Mouse (Mus musculus) brain, embryonic 14.5 days (tissue): ENCODE measurements around the gene Tmem206. TPM values are rescaled to one million over a fixed set of nuclear protein-coding genes. Genes with fewer than 3 reads are reported as not detected.

Source experiments
- DNase-seq: peaks from one replicate; pipeline ENCODE4 v3.0.0-alpha.2; 2011; ENCODE audit warnings: low read depth
- CTCF ChIP-seq: fragments of 200-500 bp; IDR thresholded peaks from 2 replicates; pipeline ENCODE4 v1.5.1; 2012; ENCODE audit warnings: inconsistent platforms, mild to moderate bottlenecking, moderate library complexity, borderline replicate concordance; ENCODE audit not compliant: insufficient read depth, insufficient read length; ENCODE audit errors: extremely low read depth
- POLR2A ChIP-seq: fragments of 200-500 bp; IDR thresholded peaks from 2 replicates; pipeline ENCODE4 v1.6.1; 2012; ENCODE audit warnings: mild to moderate bottlenecking, inconsistent platforms, borderline replicate concordance; ENCODE audit not compliant: poor library complexity, insufficient read depth, insufficient read length, severe bottlenecking; ENCODE audit errors: extremely low read depth
- polyA plus RNA-seq: library from polyadenylated mRNA; depleted of rRNA; stranded (reverse); fragments of >200 nt; gene quantifications from 2 replicates; pipeline ENCODE4 v1.2.3, GENCODE M21; 2012

Tmem206 gene
- polyA plus RNA-seq, 1 experiment, result 30.7 TPM

DNA sequence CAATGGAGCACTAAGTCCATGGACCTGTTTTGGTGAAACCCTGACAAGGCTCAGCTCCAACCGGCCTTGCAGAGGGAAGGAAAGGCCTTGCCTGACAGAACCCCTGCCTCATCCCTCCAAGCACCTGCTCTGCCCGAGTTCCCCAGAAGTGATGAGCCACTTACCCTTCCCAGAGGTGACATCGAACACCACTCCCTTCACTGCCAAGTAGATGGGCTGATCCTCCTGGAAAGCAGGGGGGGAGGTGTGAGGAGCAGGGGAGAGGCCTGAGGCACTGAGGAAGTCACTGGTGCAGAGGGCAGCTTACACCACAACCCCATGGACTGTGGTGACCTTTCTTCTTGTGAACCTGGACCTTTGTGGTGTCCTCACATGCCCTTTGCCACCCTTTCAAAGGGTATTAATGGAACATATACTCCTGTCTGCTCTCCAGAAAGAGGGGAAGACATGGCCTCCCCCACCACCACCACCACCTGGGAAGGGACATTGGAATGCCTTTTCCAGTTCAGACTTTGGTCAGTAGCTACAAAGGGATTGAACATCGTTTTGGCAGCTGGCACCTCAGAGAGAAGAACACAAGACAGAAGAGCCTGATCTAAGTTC, 14.3 kb upstream of the Tmem206 start:
- TF ChIP-seq CTCF (no peak), POLR2A (no peak)

DNA sequence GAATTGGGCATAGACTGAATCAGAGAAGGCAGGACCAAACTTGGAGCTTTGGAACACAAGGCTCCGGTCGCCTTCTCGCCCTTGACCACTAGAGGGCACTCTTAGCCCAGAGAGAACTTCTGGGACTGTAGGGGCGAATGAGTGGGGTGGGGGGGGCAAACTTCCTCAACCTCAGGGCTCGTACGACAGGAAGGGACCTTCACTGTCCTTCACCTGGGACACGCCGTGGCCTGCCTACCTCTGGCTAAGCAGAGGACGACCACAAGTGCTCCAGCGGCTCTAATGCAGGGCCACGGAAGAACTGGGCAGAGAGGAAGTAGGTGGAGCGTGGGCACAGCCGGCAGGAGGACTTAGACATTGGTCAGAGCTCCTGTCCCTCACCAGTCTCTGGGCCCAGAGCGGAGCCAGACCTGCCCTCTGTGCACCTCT, 13.2 kb upstream of the Tmem206 start:
- peak; percentile 87 for DNase-seq
- TF ChIP-seq POLR2A (no peak), CTCF (peak; percentile 97)

More for the DNA sequence above, 14.3 kb upstream of the Tmem206 start:
- DNase-seq, result no peak

DNA sequence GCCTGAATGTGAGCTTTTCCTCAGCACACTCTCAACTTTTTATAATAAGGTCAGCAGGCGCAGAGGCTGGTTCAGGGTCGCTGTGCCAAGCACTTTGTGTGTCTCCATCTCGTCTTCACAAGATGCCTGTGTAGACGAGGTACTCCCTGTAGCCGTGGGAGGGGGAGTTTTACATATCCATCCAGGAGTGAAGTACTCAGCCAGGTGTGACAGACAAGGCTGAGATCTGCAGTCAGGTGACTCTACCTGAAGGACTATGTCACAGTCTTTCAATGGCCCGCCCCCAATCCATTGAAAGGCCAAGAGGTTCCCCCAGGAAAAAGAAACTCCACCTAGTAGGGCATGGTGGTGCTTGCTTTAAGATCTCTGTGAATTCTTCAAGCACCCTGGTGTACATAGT, 12.6 kb upstream of the Tmem206 start:
- DNase-seq, result no peak
- TF ChIP-seq POLR2A, result no peak
- TF ChIP-seq CTCF, result no peak

DNA sequence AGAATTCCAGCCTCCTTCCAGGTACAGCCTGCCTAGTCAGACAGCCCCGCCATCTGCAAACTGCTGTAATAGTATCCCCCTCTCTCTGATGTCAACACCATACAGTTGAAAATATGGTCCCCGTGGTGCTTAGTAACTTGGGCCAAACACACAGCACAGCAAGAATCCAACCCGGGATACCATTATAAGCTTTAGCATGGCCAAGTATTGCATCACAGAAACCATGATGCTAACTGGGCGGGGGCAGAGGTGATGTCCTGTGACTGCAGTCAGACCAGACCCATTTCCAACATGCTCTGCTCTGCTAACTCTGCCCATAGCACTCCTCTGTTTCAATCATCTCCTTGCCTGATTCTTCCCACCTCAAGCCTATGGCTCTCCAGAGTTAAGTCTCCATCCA, 11.8 kb upstream of the Tmem206 start:
- no peak for TF ChIP-seq CTCF
- DNase-seq, result no peak

DNA sequence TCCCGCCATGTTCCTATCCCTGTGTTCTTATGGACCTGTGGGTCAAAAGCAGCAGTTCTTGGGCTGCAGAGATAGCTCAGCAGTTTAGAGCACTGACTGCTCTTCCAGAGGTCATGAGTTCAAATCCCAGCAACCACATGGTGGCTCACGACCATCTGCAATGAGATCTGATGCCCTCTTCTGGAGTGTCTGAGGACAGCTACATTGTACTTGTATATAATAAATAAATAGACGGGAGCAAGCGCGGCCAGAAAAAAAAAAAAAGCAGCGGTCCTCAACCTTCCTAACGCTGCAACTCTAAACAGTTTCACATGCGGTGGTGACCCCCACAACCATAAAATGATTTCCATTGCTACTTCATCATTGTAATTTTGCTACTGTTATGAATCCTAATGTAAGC, 8.9 kb upstream of the Tmem206 start:
- TF ChIP-seq POLR2A, result no peak
- TF ChIP-seq CTCF, result no peak

DNA sequence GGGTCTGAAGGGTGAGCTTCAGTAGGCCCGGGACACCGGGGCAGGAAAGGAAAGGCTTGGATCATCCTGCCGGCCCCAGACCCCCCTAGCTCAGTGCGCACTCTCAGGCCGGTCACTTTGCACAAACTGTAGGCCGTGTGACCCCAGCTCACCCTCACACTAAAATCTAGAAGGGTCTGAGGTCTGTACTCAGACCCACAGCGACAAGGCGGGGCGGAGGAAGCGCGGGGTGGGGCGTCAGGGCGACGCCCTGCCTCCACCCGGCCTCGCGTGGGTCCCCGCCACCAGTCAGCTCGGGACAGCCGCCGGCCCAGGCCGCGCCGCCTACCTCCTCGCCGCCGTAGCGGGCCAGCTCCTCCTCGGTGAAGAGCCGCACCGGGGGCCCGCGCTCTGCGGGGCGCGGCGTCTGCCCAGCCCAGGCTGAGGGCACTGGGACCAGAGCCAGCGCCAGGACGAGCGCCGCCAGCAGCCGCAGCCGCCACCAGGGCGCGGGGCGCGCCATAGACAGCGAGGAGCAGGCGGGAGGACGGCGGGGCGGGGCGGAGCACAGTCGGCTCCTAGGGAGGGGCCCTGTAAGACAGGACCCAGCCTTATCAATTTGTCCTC, 8.0 kb upstream of the Tmem206 start, which contains the start of gene Nenf:
Gene Nenf, minus strand, starts transcription at position 604 of the 606 bp plus-strand sequence.
- TF ChIP-seq POLR2A (peak; percentile 71), CTCF (peak; percentile 20; the same call in 1 of the 2 replicates)
- peak; percentile 83 for DNase-seq

More for the DNA sequence above, 8.9 kb upstream of the Tmem206 start:
- DNase-seq, result no peak

DNA sequence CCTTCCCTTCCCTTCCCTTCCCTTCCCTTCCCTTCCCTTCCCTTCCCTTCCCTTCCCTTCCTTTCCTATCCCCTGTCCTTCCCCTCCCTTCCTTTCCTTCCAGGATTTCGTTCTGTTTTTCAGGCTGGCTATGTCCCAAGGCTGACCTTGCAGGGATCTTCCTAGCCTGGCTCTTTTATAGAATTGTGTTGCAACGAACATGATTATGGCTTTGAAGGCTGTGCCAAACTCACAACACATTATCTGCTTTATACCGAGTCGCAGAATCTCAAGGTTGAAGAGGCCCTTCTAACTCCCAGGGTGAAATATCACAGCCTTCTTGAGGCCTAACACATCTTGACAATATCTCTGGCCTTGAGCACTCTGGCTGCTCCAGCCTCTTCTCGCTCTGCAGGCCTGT, 7.0 kb upstream of the Tmem206 start:
- TF ChIP-seq POLR2A, result no peak
- TF ChIP-seq CTCF, result no peak
- DNase-seq, result no peak

DNA sequence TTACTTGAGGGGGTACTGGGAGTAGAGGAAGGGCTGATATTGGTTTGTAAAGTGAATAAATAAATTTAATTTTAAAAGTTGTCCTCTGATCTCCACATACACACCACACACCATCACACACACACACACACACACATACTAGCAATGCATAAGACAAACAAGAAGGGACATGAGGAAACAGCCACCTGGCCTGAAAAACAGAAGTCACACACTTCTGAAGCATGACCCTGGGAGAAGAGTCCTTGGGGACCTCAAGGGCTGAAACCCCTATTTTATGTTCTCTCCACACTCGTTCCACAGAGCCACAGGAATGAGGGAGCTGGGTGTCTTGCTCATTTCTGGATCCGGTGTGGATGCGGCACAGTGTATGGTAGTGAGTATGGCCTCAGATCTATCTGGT, 2.3 kb upstream of the Tmem206 start:
- TF ChIP-seq CTCF (no peak), POLR2A (no peak)
- no peak for DNase-seq

DNA sequence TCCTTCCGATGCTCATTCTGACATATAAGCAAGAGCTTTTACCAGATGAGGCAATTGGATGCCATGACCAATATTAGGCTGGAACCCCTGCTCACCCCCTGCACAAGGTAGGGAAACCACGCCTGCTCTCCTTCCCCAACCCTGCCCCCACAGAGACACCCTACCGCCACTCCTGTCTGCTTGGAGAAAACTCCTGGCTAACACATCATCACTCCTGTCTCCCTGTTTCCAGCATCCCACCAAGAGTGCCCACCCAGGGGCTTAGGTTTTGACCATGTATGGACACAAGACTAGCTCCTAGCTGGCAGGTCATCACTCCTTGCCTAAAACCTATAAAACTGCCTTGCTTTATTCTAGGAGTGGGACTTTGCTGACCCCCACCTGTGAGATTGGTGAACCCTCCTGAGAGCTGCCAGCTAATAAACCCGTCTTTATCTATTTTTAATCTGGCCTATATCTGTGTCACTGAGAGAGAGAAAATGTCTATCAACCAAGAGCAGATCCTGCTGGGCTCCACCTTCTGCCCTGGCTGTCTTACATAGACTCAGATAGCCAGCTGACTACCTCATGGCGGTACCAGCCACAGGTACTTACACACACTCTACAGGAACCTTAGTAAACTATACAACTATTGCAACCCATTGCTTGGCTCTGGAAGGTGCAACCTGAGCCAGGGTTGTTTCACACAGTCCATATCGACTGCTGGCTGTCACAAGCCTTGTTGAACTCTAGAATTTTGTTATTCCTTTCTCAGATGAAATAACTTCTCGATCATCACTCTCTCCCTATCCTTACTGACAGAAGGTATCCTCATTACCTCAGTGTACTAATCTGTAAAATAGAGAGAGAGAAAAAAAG, 750 bp upstream of the Tmem206 start:
- no peak for DNase-seq
- TF ChIP-seq CTCF, result no peak
- TF ChIP-seq POLR2A, result no peak

DNA sequence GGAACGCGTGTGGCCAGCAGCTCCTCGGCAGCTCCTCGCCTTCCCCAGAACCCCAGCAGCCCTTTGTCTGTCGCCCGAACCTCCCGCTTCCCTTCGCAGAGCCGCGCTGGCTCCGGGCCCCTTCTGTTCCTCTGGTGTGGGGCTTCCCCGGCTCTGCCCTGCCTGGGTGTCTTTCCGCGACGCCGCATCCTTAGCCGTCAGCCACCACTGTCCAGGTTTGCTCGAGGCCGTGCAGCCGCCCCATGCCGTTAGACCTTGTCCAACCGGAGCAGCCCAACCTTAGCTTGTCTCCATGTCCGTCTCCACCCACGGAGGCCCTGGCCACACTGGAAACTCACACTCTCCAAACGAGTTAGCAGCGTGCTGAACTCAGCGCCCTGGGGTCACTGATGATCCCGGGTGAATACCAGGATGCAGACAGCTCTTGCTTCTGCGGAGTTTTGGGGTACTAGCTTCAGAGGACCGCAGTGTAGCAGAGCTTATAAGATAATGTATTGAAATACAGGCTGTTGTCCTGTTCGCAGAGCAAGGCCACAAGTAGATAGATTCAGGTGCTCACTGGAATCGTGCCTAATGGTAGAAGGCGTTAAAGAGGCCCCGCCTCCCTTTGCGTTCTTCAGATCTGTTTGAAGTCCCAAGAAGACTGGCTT, 646 bp downstream of the Tmem206 start:
- peak; percentile 74 for DNase-seq
- TF ChIP-seq CTCF (no peak), POLR2A (no peak)

DNA sequence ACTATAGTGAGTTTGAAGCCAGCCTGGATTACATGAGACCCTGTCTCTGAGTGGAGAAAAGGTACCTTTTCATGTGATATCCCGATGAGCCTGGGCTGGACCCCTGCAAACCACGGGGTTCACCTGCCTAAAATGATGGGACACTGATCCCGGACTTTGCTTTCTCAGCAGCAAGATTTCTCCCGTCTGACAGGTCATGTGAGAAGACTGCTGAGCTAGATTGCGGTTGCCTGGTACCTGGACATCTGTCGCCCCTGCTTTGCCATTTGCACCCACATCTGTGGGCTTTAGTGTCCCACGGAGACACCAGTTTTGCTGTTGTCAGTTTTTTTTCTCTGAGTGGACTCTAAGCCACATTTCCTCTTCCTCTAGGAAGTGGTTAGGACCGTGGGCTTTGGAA, 1.5 kb downstream of the Tmem206 start:
- TF ChIP-seq CTCF (no peak), POLR2A (no peak)
- no peak for DNase-seq
